Mouse (Mus musculus) hindbrain, embryonic 10.5 days (tissue): ENCODE data around the gene 4930562C15Rik. TPM values are rescaled to one million over a fixed set of nuclear protein-coding genes. Genes with fewer than 3 reads are reported as not detected.

Experiments
- DNase-seq: peaks from one replicate; pipeline ENCODE4 v3.0.0-alpha.2; 2017; ENCODE audit warnings: low spot score
- H3K27ac ChIP-seq: fragments of 300-500 bp; sonication (generic); 2 replicates; pipeline ENCODE4 v1.5.1; 2016; ENCODE audit warnings: mild to moderate bottlenecking, moderate library complexity
- H3K27me3 ChIP-seq: fragments of 300-500 bp; sonication (generic); 2 replicates; pipeline ENCODE4 v1.6.1; 2016; ENCODE audit warnings: mild to moderate bottlenecking; ENCODE audit not compliant: poor library complexity, insufficient read depth, severe bottlenecking
- H3K36me3 ChIP-seq: fragments of 300-500 bp; sonication (generic); 2 replicates; pipeline ENCODE4 v1.6.1; 2016; ENCODE audit warnings: mild to moderate bottlenecking, moderate library complexity
- H3K4me1 ChIP-seq: fragments of 300-500 bp; sonication (generic); replicated peaks from 2 replicates; pipeline ENCODE4 v1.6.1; 2016; ENCODE audit warnings: mild to moderate bottlenecking
- H3K4me3 ChIP-seq: fragments of 300-500 bp; sonication (generic); 2 replicates; pipeline ENCODE4 v1.5.1; 2016; ENCODE audit warnings: mild to moderate bottlenecking, moderate library complexity
- H3K9me3 ChIP-seq: fragments of 300-500 bp; sonication (generic); 2 replicates; pipeline ENCODE4 v1.6.1; 2016; ENCODE audit warnings: mild to moderate bottlenecking, moderate library complexity
- WGBS: fragments of 180-500 bp; shearing (Covaris S2); methylation state at CpG from one replicate; pipeline ENCODE4 v1.1.7; 2016; 5-methylcytosine and 5-hydroxymethylcytosine counted together
- polyA plus RNA-seq: library from polyadenylated mRNA; unstranded; fragments of >200 nt; fragmentation: Nextera tagmentation; extraction: Ambion mirVana; gene quantifications from 2 replicates; pipeline ENCODE4 v1.2.1, GENCODE M21; 2016

The 4930562C15Rik gene
- polyA plus RNA-seq, 1 experiment from 2014 or later = 0.55 TPM

DNA sequence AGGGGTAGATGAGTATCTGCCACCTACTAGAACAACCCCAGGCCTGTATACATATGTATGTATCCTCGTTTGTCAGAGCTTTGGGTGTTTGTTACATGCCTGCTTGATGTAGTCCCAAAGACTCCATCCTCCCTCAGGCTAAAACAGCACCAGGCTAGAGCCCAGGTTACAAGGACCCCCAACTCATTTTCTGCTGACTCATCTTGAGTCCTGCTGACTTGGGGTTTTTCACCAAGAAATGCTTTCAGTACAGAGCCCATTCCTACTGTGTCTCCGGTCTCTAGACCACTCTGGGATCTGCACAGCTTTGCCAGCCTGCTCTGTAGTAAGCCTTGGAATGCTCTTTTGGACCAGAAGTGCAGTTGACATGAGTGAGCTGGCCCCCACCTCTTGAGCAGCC is 81.4 kb downstream of the 4930562C15Rik start:
- Histone ChIP-seq H3K4me3 (no peak overlapping the region), H3K4me1 (no peaks in the 10 kb centered on the region; the same call in 1 of the 2 replicates), H3K36me3 (peaks cover 66% of the 10 kb centered on the region), H3K27ac (no peak overlapping the region), H3K9me3 (no peaks in the 10 kb centered on the region), H3K27me3 (no peaks in the 10 kb centered on the region)
- 81% methylated on average over 2 of the region's 2 CpGs for WGBS
- DNase-seq = no peak

Other genes with a start within 250 kb of the 4930562C15Rik start
- 27.3 and 27.9 TPM in 2 replicates for gene Glis2, start 240.7 kb upstream of the 4930562C15Rik start, polyA plus RNA-seq
- gene Pam16, start 210.4 kb upstream of the 4930562C15Rik start, polyA plus RNA-seq = 88.0 and 131 TPM in 2 replicates
- 10.3 and 12.6 TPM in 2 replicates for gene Vasn, start 195.5 kb upstream of the 4930562C15Rik start, polyA plus RNA-seq
- 60.7 and 62.7 TPM in 2 replicates for gene Dnaja3, start 195.4 kb upstream of the 4930562C15Rik start, polyA plus RNA-seq
- gene Coro7, start 155.6 kb upstream of the 4930562C15Rik start, polyA plus RNA-seq = 24.4 and 25.5 TPM in 2 replicates
- 192 and 203 TPM in 2 replicates for gene Nmral1, start 116.1 kb upstream of the 4930562C15Rik start, polyA plus RNA-seq
- 84.6 and 93.3 TPM in 2 replicates for gene Hmox2, start 109.1 kb upstream of the 4930562C15Rik start, polyA plus RNA-seq
- gene Cdip1, start 45.1 kb upstream of the 4930562C15Rik start, polyA plus RNA-seq = 109 and 111 TPM in 2 replicates
- 33.1 and 41.3 TPM in 2 replicates for gene Ubald1, start 44.9 kb downstream of the 4930562C15Rik start, polyA plus RNA-seq
- gene Mgrn1, start 50.8 kb downstream of the 4930562C15Rik start, polyA plus RNA-seq = 71.6 and 80.8 TPM in 2 replicates
- 141 and 145 TPM in 2 replicates for gene Nudt16l1, start 103.3 kb downstream of the 4930562C15Rik start, polyA plus RNA-seq
- gene Anks3, start 128.8 kb downstream of the 4930562C15Rik start, polyA plus RNA-seq = 52.3 and 60.0 TPM in 2 replicates
- gene Sept12, start 162.4 kb downstream of the 4930562C15Rik start, polyA plus RNA-seq = 0.05 TPM in 1 of 2 replicates, not detected in the other
- gene Smim22, start 171.9 kb downstream of the 4930562C15Rik start, polyA plus RNA-seq = 4.6 and 5.4 TPM in 2 replicates
- gene Rogdi, start 178.1 kb downstream of the 4930562C15Rik start, polyA plus RNA-seq = 63.7 and 108 TPM in 2 replicates
- gene Glyr1, start 214.4 kb downstream of the 4930562C15Rik start, polyA plus RNA-seq = 211 and 219 TPM in 2 replicates
- gene Ubn1, start 214.6 kb downstream of the 4930562C15Rik start, polyA plus RNA-seq = 17.8 TPM in 2 replicates